Mouse (Mus musculus) lung, adult 10 weeks (tissue): ENCODE data around the gene Tedc1. TPM values are rescaled to one million over a fixed set of nuclear protein-coding genes. Genes with fewer than 3 reads are reported as not detected.

ENCODE experiments used
- polyA plus RNA-seq: library from polyadenylated mRNA; stranded (reverse); fragments of 350-450 nt; fragmentation: Illumina TruSeq; extraction: RNeasy Lipid Tissue Mini Kit (QIAGEN cat#74804); gene quantifications from one replicate; pipeline ENCODE4 v1.2.3, GENCODE M21; 2014; ENCODE audit warnings: low read depth, low replicate concordance; ENCODE audit not compliant: insufficient read depth

Tedc1 gene
- 0.53 TPM for polyA plus RNA-seq

DNA sequence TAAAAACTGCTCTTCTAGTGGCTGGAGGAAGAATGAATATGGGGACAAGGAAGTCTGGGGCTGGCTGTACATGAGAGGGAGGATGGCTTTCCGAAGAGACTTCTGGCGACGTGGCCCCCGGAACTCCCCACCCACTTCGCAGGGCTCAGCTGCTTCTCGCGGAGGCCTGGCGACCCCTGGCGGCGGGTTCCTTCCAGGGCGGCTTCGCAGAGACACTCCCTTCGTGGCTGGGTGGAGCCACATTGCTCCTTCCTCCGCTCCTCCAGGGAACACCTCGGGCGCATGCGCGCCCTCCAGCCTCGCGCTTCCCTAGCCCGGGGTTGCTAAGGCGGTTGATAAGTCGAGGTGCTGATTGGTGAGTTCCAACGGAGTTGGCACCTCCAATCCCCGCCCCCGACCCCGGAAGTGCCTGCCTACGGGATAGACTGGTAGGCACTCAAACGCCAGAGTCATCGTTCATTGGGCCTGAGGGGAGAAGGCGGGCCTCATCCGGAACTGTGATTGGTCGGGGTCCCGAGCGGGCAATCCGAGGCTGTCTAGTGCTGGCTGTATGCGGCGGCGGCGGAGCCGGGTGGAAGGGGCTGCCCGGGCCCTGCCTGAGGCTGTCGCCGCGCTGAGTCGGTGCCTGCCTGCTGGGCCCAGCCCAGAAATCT, at the start of gene Tedc1:
TSS of gene Tedc1 (plus strand) at position 535 of the 653 bp plus-strand sequence.

DNA sequence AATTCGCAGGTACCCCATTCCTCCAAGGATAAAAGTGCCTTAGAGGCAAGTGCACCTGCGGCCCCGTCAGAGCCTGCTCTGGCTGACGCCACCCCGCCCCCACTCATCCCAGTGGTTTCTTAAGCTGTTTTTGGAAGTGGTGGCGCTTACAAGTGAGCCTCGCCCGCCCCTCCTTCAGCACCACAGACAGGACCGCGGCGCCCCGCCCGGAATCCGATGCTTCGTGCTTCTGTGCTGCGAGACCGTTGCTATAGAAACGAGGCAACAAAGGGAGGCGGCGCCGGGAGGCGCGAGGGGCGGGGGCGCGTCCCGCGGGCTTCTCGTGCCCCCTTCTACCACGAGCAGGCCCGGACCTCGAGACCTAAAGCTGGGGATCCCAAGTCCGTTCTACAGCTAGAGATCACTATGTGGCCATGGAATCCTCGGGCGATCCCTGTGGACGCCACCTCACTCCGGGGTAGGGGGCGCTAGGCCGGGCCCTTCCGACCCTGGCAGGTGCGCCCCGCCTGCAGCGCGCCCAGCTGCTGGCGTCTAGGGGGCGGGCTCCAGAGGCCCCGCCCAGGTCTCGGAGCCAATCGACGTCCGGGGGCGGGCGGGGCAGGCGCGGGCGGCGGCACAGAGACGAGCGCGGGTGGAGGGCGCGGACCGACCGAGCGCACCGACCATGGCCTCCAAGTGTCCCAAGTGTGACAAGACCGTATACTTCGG, 16.2 kb upstream of the Tedc1 start, which contains the start of gene Crip2:
TSS of gene Crip2 (plus strand) at position 329 of the 708 bp plus-strand sequence.

DNA sequence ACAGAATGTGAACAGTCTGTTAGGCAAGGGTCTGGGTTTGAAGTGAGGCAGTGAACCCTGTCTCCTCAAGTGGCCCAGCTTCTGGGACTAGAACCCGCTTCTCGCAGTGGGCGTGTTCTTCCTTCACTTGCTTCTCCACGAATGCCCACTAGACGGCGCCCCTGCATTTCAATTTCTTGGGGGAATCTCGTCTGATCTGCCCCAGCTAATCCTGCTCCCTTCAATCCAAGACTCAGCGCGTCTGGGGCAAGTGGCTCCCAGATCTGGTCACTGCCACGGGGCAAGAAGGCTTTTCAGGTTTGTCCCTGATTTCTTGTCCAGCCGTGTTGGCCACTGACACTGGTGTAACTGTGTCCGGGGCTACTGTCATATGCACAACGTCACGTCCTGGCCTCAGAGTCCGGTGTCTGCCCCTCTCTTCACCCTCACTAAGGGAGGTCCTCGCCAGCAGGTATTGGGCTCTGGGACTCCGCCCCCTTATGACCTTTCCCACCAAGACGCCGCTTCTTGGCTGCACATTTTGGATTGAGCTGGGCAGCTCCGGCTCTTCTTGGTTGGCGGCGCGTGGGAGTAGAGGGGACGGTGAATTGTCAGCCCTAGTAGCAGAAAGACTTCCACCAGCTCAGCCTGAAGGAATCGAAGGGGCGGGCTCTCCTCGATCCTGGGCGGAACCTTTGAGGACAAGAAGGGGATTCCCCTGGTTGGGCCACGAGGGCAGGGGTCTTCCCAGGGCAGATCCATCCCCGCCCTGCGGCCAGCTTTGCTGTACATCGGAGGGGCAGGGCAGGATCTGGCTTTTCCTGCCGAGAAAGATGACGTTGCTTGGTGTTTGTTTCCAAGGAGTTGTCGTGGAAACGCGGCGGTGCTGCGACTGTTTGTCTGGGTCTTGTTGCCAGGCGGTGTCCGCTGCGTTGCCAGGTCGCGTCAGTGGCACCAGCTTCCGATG, 9.8 kb upstream of the Tedc1 start, which contains the start of gene Crip1:
TSS of gene Crip1 (plus strand) at position 205 of the 946 bp plus-strand sequence.

DNA sequence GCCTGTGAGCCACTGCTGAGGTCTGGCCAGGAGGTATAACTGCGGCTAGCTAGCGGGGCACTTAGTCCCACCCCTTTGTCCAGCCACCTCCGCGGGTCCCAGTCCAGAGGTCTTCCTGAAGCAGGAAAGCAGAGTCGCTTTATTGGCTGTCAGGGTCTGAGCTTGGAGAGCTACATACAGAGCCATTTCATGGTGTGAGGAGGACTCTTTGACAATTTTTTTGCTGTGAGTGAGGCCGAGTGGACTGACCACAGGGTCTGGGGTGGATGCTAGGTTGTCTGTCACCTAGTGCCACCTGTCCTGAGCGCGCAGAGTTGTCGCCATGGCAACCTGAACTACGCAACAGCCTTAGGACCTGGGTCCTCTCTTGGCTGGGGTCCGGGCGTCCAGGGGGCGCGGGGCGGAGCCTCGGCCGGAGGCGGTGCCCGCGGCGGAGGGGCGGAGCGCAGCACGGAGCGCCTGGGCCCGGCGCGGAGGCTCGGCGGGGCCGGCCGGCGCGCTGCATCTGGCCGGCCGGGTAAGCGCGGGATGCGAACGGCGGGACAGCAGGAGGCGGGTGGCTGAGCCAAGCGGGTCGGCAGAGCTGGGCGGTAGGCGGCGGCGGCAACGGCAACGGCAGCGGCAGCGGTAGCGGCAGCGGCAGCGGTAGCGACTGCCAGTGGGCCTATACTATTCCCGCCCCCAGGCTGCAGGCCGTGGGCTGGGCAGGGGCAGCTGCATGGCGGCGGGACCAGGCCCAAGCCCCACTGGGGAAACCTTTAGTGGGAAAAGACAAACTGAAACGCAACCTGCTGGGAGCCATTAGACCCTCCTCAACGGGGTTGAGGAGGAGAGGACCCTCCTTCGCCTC, 29.4 kb downstream of the Tedc1 start, which contains the start of gene Tmem121:
TSS of gene Tmem121 (plus strand) at position 489 of the 850 bp plus-strand sequence.

Other genes with a start within 250 kb of the Tedc1 start
- 7.1 TPM for gene Jag2, start 226.6 kb upstream of the Tedc1 start, polyA plus RNA-seq
- 42.2 TPM for gene Nudt14, start 214.3 kb upstream of the Tedc1 start, polyA plus RNA-seq
- gene Btbd6, start 179.9 kb upstream of the Tedc1 start, polyA plus RNA-seq = 12.4 TPM
- gene Brf1, start 155.7 kb upstream of the Tedc1 start, polyA plus RNA-seq = 17.6 TPM
- 15.8 TPM for gene Pacs2, start 141.9 kb upstream of the Tedc1 start, polyA plus RNA-seq
- not detected for gene Tex22, start 81.9 kb upstream of the Tedc1 start, polyA plus RNA-seq
- 19.6 TPM for gene Mta1, start 58.1 kb upstream of the Tedc1 start, polyA plus RNA-seq
- 636 TPM for gene Crip2, start 16.2 kb upstream of the Tedc1 start, polyA plus RNA-seq
- 1,078 TPM for gene Crip1, start 10.1 kb upstream of the Tedc1 start, polyA plus RNA-seq
- not detected for gene Tmem121, start 29.5 kb downstream of the Tedc1 start, polyA plus RNA-seq